Mouse (Mus musculus) thymus, adult 2 months (tissue): ENCODE results near the gene Lclat1.

ENCODE experiments used
- CTCF ChIP-seq: fragments of 200-500 bp; IDR thresholded peaks from 2 replicates; pipeline ENCODE4 v1.5.1; 2012; ENCODE audit warnings: mild to moderate bottlenecking, control low read depth, low read length, moderate library complexity, borderline replicate concordance; ENCODE audit not compliant: control insufficient read depth, poor library complexity, insufficient read depth; ENCODE audit errors: extremely low read depth
- POLR2A ChIP-seq: fragments of 200-500 bp; IDR thresholded peaks from 2 replicates; pipeline ENCODE4 v1.6.1; 2012; ENCODE audit warnings: mild to moderate bottlenecking, low read length, control low read depth, moderate library complexity; ENCODE audit not compliant: control insufficient read depth, poor library complexity, insufficient read depth; ENCODE audit errors: extremely low read depth

- no peak for TF ChIP-seq CTCF
- TF ChIP-seq POLR2A: no peak
Measured at GRCm38 (mm10) chr17:73138217-73138616, 30.4 kb downstream of the Lclat1 start.
